Mouse (Mus musculus): ENCODE measurements around the gene Atad5.

DNA sequence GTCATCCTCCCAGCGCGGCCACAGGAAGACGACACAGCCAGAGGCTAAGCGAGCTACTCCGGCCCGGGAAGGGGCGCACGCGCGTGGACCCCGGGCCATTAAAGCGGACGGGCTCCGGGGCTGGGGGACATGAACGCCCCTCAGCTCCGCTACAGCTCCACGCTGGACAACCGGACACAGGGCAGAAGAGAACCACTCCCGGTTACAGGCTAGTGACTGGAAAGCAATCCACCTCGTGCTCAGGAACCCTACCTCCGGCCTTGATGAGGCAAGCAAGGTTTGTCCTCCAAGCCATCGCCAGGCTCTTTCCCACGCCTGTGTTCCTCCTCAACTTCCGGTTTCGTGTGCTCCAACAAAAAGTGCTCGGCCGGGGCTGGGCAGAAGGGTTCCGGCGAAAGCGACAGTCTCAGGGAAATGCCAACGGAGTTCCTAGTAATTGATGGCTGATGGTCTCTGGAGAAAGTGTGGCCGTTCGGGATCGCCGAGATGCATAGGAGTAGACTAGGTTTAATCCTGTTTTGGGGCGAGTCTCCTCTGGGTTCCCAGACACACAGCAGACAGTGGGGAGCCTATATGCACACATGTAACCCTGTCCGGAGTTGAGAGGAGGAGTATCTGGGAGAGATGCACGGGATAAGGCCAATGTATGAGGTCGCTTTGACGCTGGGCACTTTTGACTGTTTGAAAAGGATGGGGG is 52.8 kb downstream of the Atad5 start, which contains the start of gene Tefm:
- TF ChIP-seq REST (IDR thresholded peaks at IDR 0.05; ENCODE audit: insufficient read depth, insufficient read length) (peak; percentile 3), MAX (IDR thresholded peaks at IDR 0.05; ENCODE audit: low read depth) (peak; percentile 64), POLR2A (IDR thresholded peaks at IDR 0.05; ENCODE audit: insufficient read length, low read depth) (peak; percentile 89), POLR2AphosphoS2 (IDR thresholded peaks at IDR 0.05; ENCODE audit: insufficient read length, low read depth) (peak; percentile 89), USF1 (IDR thresholded peaks at IDR 0.05; ENCODE audit: low read depth) (no peak), TCF3 (IDR thresholded peaks at IDR 0.05; ENCODE audit: insufficient read length, low read depth) (no peak), SRF (IDR thresholded peaks at IDR 0.05; ENCODE audit: control insufficient read depth, insufficient read length, low read depth) (no peak), E2F4 (IDR thresholded peaks at IDR 0.05; ENCODE audit: insufficient read depth) (no peak), MYOG (IDR thresholded peaks at IDR 0.05; ENCODE audit: control insufficient read depth in 1 of 3, insufficient read depth in 1 of 3, insufficient read length in 2 of 3, low read depth in 2 of 3) (no peak), TCF12 (IDR thresholded peaks at IDR 0.05; ENCODE audit: insufficient read depth, poor library complexity, severe bottlenecking) (no peak)
